Mouse (Mus musculus): ENCODE measurements around the gene Pfkfb4. TPM values are rescaled to one million over a fixed set of nuclear protein-coding genes. Genes with fewer than 3 reads are reported as not detected.

Gene Pfkfb4
- polyA plus RNA-seq, 1 experiment from 2014 or later: 7.8 TPM

GRCm38 (mm10) chr9:109009636-109010315 is 18.2 kb downstream of the Pfkfb4 start:
- H3K27me3 ChIP-seq (ENCODE audit: control insufficient read depth, insufficient read depth, low read length): no peaks in the 10 kb centered on the region
- no peak overlapping the region for H3K4me3 ChIP-seq (ENCODE audit: low read depth, low read length)
- H3K4me2 ChIP-seq (ENCODE audit: low read depth, low read length): no peak overlapping the region
- H3K4me1 ChIP-seq (ENCODE audit: control insufficient read depth, insufficient read depth, low read length): no peaks in the 10 kb centered on the region
- H3K9me3 ChIP-seq (replicated peaks; ENCODE audit: control insufficient read depth, low read length): no peaks in the 10 kb centered on the region
- no peak for DNase-seq (ENCODE audit: low spot score)
- no peak for ATAC-seq (replicated peaks; ENCODE audit: insufficient number of reproducible peaks, low FRiP score, low TSS enrichment, low read depth)
- H3K9ac ChIP-seq (replicated peaks; ENCODE audit: low read length): no peak overlapping the region
- H3K27ac ChIP-seq (replicated peaks; ENCODE audit: low read depth, low read length): no peak overlapping the region
- WGBS: 42% methylated on average over 17 of the region's 17 CpGs
- no peaks in the 10 kb centered on the region for H3K36me3 ChIP-seq (replicated peaks; ENCODE audit: control insufficient read depth, insufficient read depth, low read depth, low read length)

- Histone ChIP-seq H3K4me1 (ENCODE audit: control insufficient read depth, insufficient read depth, low read length) (no peaks in the 10 kb centered on the region), H3K27ac (replicated peaks; ENCODE audit: low read depth, low read length) (no peak overlapping the region), H3K4me3 (ENCODE audit: low read depth, low read length) (no peak overlapping the region), H3K36me3 (replicated peaks; ENCODE audit: control insufficient read depth, insufficient read depth, low read depth, low read length) (no peaks in the 10 kb centered on the region), H3K9ac (replicated peaks; ENCODE audit: low read length) (no peak overlapping the region), H3K27me3 (ENCODE audit: control insufficient read depth, insufficient read depth, low read length) (no peaks in the 10 kb centered on the region), H3K9me3 (replicated peaks; ENCODE audit: control insufficient read depth, low read length) (no peaks in the 10 kb centered on the region), H3K4me2 (ENCODE audit: low read depth, low read length) (no peak overlapping the region)
- 83% methylated on average over 14 of the region's 14 CpGs for WGBS
- no peak for ATAC-seq (replicated peaks; ENCODE audit: insufficient number of reproducible peaks, low FRiP score, low TSS enrichment, low read depth)
- DNase-seq (ENCODE audit: low spot score): no peak
Measured at GRCm38 (mm10) chr9:109010316-109010690, 18.7 kb downstream of the Pfkfb4 start.

GRCm38 (mm10) chr9:109015397-109015796 is 23.8 kb downstream of the Pfkfb4 start:
- H3K9me3 ChIP-seq (replicated peaks; ENCODE audit: control insufficient read depth, low read length): no peaks in the 10 kb centered on the region
- no peaks in the 10 kb centered on the region for H3K36me3 ChIP-seq (replicated peaks; ENCODE audit: control insufficient read depth, insufficient read depth, low read depth, low read length)
- 78% methylated on average over 8 of the region's 8 CpGs for WGBS
- ATAC-seq (replicated peaks; ENCODE audit: insufficient number of reproducible peaks, low FRiP score, low TSS enrichment, low read depth) (no peak), DNase-seq (ENCODE audit: low spot score) (no peak)
- H3K27ac ChIP-seq (replicated peaks; ENCODE audit: low read depth, low read length): no peak overlapping the region
- H3K4me3 ChIP-seq (ENCODE audit: low read depth, low read length): no peak overlapping the region
- no peaks in the 10 kb centered on the region for H3K27me3 ChIP-seq (ENCODE audit: control insufficient read depth, insufficient read depth, low read length)
- H3K4me2 ChIP-seq (ENCODE audit: low read depth, low read length): no peak overlapping the region
- no peak overlapping the region for H3K9ac ChIP-seq (replicated peaks; ENCODE audit: low read length)
- H3K4me1 ChIP-seq (ENCODE audit: control insufficient read depth, insufficient read depth, low read length): no peaks in the 10 kb centered on the region

DNA sequence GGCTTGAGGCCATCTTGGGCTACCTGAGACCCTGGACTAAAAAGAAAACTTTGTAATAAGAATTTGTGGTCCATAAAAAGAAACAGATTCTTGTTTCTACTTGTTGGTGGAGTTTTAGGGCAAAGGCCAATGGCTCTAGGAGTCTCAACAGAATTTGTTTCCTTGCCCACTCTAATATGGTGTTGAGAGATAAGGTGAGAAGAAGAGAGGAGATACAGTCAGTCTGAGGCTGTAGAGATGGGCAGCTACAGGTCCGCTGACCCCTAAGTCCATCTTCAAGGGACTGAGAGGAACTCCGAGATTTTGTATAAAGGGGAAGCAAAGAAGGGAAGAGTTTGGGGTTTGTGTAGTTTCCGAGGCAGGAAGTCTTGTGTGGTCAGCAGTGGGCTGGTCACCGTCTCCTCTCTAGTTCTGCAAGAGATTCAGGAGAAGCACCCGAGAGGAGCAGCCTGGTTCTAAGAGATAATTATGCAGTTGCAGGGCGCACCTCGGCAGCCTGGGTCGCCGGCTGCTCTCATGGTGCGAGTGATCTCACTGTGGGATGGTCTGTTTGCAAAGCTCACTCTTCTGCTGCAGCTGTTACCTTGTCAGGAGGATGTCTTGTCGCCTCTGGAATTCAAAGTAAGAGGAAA is 25.5 kb downstream of the Pfkfb4 start:
- Histone ChIP-seq H3K27ac (replicated peaks; ENCODE audit: low read depth, low read length) (no peak overlapping the region), H3K9ac (replicated peaks; ENCODE audit: low read length) (no peak overlapping the region), H3K36me3 (replicated peaks; ENCODE audit: control insufficient read depth, insufficient read depth, low read depth, low read length) (no peaks in the 10 kb centered on the region), H3K4me3 (ENCODE audit: low read depth, low read length) (no peak overlapping the region), H3K27me3 (ENCODE audit: control insufficient read depth, insufficient read depth, low read length) (no peaks in the 10 kb centered on the region), H3K9me3 (replicated peaks; ENCODE audit: control insufficient read depth, low read length) (no peaks in the 10 kb centered on the region), H3K4me2 (ENCODE audit: low read depth, low read length) (no peak overlapping the region), H3K4me1 (ENCODE audit: control insufficient read depth, insufficient read depth, low read length) (no peaks in the 10 kb centered on the region)
- ATAC-seq (replicated peaks; ENCODE audit: insufficient number of reproducible peaks, low FRiP score, low TSS enrichment, low read depth) (no peak), DNase-seq (ENCODE audit: low spot score) (no peak)
- 69% methylated on average over 11 of the region's 11 CpGs for WGBS

GRCm38 (mm10) chr9:109021428-109021827 is 29.9 kb downstream of the Pfkfb4 start:
- H3K36me3 ChIP-seq (replicated peaks; ENCODE audit: control insufficient read depth, insufficient read depth, low read depth, low read length): no peaks in the 10 kb centered on the region
- H3K27me3 ChIP-seq (ENCODE audit: control insufficient read depth, insufficient read depth, low read length): no peaks in the 10 kb centered on the region
- H3K4me2 ChIP-seq (ENCODE audit: low read depth, low read length): no peak overlapping the region
- WGBS: 88% methylated on average over 4 of the region's 4 CpGs
- H3K4me3 ChIP-seq (ENCODE audit: low read depth, low read length): no peak overlapping the region
- H3K9ac ChIP-seq (replicated peaks; ENCODE audit: low read length): no peak overlapping the region
- ATAC-seq (replicated peaks; ENCODE audit: insufficient number of reproducible peaks, low FRiP score, low TSS enrichment, low read depth) (no peak), DNase-seq (ENCODE audit: low spot score) (no peak)
- H3K4me1 ChIP-seq (ENCODE audit: control insufficient read depth, insufficient read depth, low read length): no peaks in the 10 kb centered on the region
- no peak overlapping the region for H3K27ac ChIP-seq (replicated peaks; ENCODE audit: low read depth, low read length)
- no peaks in the 10 kb centered on the region for H3K9me3 ChIP-seq (replicated peaks; ENCODE audit: control insufficient read depth, low read length)

GRCm38 (mm10) chr9:109022866-109023685 is 31.5 kb downstream of the Pfkfb4 start:
- DNase-seq (ENCODE audit: low spot score) (no peak), ATAC-seq (replicated peaks; ENCODE audit: insufficient number of reproducible peaks, low FRiP score, low TSS enrichment, low read depth) (no peak)
- Histone ChIP-seq H3K4me1 (ENCODE audit: control insufficient read depth, insufficient read depth, low read length) (no peaks in the 10 kb centered on the region), H3K27me3 (ENCODE audit: control insufficient read depth, insufficient read depth, low read length) (no peaks in the 10 kb centered on the region), H3K27ac (replicated peaks; ENCODE audit: low read depth, low read length) (no peak overlapping the region), H3K9ac (replicated peaks; ENCODE audit: low read length) (no peak overlapping the region), H3K36me3 (replicated peaks; ENCODE audit: control insufficient read depth, insufficient read depth, low read depth, low read length) (no peaks in the 10 kb centered on the region), H3K4me3 (ENCODE audit: low read depth, low read length) (no peak overlapping the region), H3K4me2 (ENCODE audit: low read depth, low read length) (no peak overlapping the region), H3K9me3 (replicated peaks; ENCODE audit: control insufficient read depth, low read length) (no peaks in the 10 kb centered on the region)
- WGBS: 87% methylated on average over 17 of the region's 17 CpGs

DNA sequence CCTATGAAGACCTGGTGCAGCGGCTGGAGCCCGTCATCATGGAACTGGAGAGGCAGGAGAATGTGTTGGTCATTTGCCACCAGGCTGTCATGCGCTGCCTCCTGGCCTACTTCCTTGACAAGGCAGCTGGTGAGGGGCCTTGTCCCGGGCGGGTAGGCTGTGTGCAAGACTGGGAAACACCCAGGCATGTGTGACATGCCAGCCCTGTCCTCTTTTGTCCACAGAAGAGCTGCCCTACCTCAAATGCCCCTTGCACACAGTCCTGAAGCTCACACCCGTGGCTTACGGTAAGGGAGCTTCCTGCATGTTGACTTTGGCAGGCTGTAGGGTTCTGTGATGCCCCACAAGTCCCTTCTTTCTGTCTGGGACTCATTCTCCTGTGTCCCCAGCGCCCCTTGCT is 35.9 kb downstream of the Pfkfb4 start:
- H3K4me3 ChIP-seq (ENCODE audit: low read depth, low read length): no peak overlapping the region
- WGBS: 85% methylated on average over 8 of the region's 8 CpGs
- no peaks in the 10 kb centered on the region for H3K4me1 ChIP-seq (ENCODE audit: control insufficient read depth, insufficient read depth, low read length)
- H3K4me2 ChIP-seq (ENCODE audit: low read depth, low read length): no peak overlapping the region
- no peaks in the 10 kb centered on the region for H3K36me3 ChIP-seq (replicated peaks; ENCODE audit: control insufficient read depth, insufficient read depth, low read depth, low read length)
- H3K27me3 ChIP-seq (ENCODE audit: control insufficient read depth, insufficient read depth, low read length): no peaks in the 10 kb centered on the region
- ATAC-seq (replicated peaks; ENCODE audit: insufficient number of reproducible peaks, low FRiP score, low TSS enrichment, low read depth) (no peak), DNase-seq (ENCODE audit: low spot score) (no peak)
- no peaks in the 10 kb centered on the region for H3K9me3 ChIP-seq (replicated peaks; ENCODE audit: control insufficient read depth, low read length)
- no peak overlapping the region for H3K27ac ChIP-seq (replicated peaks; ENCODE audit: low read depth, low read length)
- H3K9ac ChIP-seq (replicated peaks; ENCODE audit: low read length): no peak overlapping the region

- H3K4me1 ChIP-seq (ENCODE audit: control insufficient read depth, insufficient read depth, low read length): no peaks in the 10 kb centered on the region
- H3K36me3 ChIP-seq (replicated peaks; ENCODE audit: control insufficient read depth, insufficient read depth, low read depth, low read length): no peaks in the 10 kb centered on the region
- H3K27me3 ChIP-seq (ENCODE audit: control insufficient read depth, insufficient read depth, low read length): no peaks in the 10 kb centered on the region
- 88% methylated on average over 3 of the region's 3 CpGs for WGBS
- DNase-seq (ENCODE audit: low spot score) (no peak), ATAC-seq (replicated peaks; ENCODE audit: insufficient number of reproducible peaks, low FRiP score, low TSS enrichment, low read depth) (no peak)
- H3K4me2 ChIP-seq (ENCODE audit: low read depth, low read length): no peak overlapping the region
- H3K9me3 ChIP-seq (replicated peaks; ENCODE audit: control insufficient read depth, low read length): no peaks in the 10 kb centered on the region
- H3K27ac ChIP-seq (replicated peaks; ENCODE audit: low read depth, low read length): no peak overlapping the region
- H3K4me3 ChIP-seq (ENCODE audit: low read depth, low read length): no peak overlapping the region
- no peak overlapping the region for H3K9ac ChIP-seq (replicated peaks; ENCODE audit: low read length)
Measured at GRCm38 (mm10) chr9:109028421-109028820, 36.8 kb downstream of the Pfkfb4 start.
